Mouse (Mus musculus): ENCODE results near the gene Gm10282. TPM values are rescaled to one million over a fixed set of nuclear protein-coding genes. Genes with fewer than 3 reads are reported as not detected.

Gene Gm10282
- polyA plus RNA-seq, 1 experiment from 2014 or later = 38.4 TPM

DNA sequence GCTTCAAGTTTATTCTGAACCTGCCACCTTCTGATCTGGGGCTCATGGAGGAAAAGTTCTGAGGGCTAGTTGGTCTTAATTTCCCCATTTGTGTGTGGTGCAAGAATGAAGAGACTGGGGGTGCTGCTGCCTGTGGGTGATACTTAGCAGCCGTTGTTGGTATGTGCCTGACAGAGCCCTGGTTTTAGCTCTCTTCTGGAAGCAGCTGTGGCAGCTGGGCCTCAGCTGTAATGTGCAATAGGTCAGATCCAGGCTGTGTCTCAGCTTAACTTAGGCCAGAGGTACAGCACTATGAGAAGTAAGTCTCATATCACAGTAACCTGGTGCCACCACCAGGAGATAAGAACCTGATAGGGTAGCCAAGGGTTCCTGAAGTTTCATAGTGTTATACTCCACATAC is 42.5 kb upstream of the Gm10282 start:
- Histone ChIP-seq H3K36me3 (ENCODE audit: control insufficient read depth, insufficient read depth, low read length) (peaks cover 26% of the 10 kb centered on the region), H3K4me3 (ENCODE audit: low read length) (no peak overlapping the region)
- 92% methylated on average over 1 of the region's 1 CpGs for WGBS

GRCm38 (mm10) chr8:72343725-72344124 is 38.7 kb upstream of the Gm10282 start:
- H3K27ac ChIP-seq (ENCODE audit: low read depth, low read length) = no peak overlapping the region
- H3K4me3 ChIP-seq (ENCODE audit: low read length) = no peak overlapping the region
- no peaks in the 10 kb centered on the region for H3K9me3 ChIP-seq (ENCODE audit: control insufficient read depth, low read length)
- WGBS = 81% methylated on average over 4 of the region's 4 CpGs
- H3K9ac ChIP-seq (ENCODE audit: low read depth, low read length) = no peak overlapping the region
- H3K4me1 ChIP-seq (ENCODE audit: control insufficient read depth, insufficient read depth, low read length) = no peaks in the 10 kb centered on the region
- no peak overlapping the region for H3K4me2 ChIP-seq (replicated peaks; ENCODE audit: low read depth, low read length)
- peaks cover 60% of the 10 kb centered on the region for H3K36me3 ChIP-seq (ENCODE audit: control insufficient read depth, insufficient read depth, low read length)
- no peak for ATAC-seq (ENCODE audit: low FRiP score, low TSS enrichment)
- H3K27me3 ChIP-seq (ENCODE audit: control insufficient read depth, insufficient read depth, low read length) = no peaks in the 10 kb centered on the region

More for the DNA sequence above, 42.5 kb upstream of the Gm10282 start:
- no peak overlapping the region for H3K4me2 ChIP-seq (replicated peaks; ENCODE audit: low read depth, low read length)
- no peak overlapping the region for H3K27ac ChIP-seq (ENCODE audit: low read depth, low read length)
- H3K9ac ChIP-seq (ENCODE audit: low read depth, low read length) = no peak overlapping the region
- no peaks in the 10 kb centered on the region for H3K4me1 ChIP-seq (ENCODE audit: control insufficient read depth, insufficient read depth, low read length)
- no peaks in the 10 kb centered on the region for H3K27me3 ChIP-seq (ENCODE audit: control insufficient read depth, insufficient read depth, low read length)
- ATAC-seq (ENCODE audit: low FRiP score, low TSS enrichment) = no peak
- no peaks in the 10 kb centered on the region for H3K9me3 ChIP-seq (ENCODE audit: control insufficient read depth, low read length)

DNA sequence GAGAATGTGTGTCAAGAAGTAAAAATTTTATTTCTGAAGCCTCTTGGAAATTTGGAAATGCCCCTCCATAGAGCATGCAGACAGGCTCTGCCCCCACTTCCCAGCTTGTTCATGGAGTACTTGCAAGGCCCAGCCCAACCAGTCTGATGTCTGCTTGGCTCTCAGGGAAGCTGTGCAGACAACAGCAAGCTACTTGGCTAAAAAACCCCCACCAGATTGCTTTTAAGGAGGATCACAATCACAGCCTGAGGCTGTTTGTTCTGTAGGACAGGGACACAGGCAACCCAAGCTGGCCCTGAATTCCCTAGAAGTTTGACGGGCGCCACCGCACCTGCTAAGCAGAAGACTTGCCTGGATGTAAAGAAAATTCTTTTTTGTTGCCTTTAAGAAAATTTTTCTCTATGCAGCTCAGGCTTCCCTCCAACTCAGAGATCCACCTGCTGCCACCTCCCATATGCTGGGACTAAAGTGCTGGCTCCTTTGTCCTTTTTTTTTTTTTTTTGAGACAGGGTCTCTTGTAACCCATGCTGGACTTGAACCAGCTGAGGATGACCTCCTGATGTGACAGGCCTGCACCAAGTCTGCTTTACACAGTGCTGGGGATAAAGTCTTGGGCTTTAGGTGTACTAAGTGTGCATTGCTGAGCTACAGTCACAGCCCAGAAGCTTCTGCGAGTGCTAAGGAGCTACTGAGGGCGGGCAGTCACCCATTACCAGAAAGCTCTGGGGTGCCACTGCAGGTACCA is 37.7 kb upstream of the Gm10282 start:
- no peak overlapping the region for H3K4me2 ChIP-seq (replicated peaks; ENCODE audit: low read depth, low read length)
- H3K4me1 ChIP-seq (ENCODE audit: control insufficient read depth, insufficient read depth, low read length) = no peaks in the 10 kb centered on the region
- H3K9me3 ChIP-seq (ENCODE audit: control insufficient read depth, low read length) = no peaks in the 10 kb centered on the region
- H3K27ac ChIP-seq (ENCODE audit: low read depth, low read length) = no peak overlapping the region
- ATAC-seq (ENCODE audit: low FRiP score, low TSS enrichment) = no peak
- H3K36me3 ChIP-seq (ENCODE audit: control insufficient read depth, insufficient read depth, low read length) = peaks cover 66% of the 10 kb centered on the region
- 89% methylated on average over 5 of the region's 5 CpGs for WGBS
- no peak overlapping the region for H3K9ac ChIP-seq (ENCODE audit: low read depth, low read length)
- no peaks in the 10 kb centered on the region for H3K27me3 ChIP-seq (ENCODE audit: control insufficient read depth, insufficient read depth, low read length)
- no peak overlapping the region for H3K4me3 ChIP-seq (ENCODE audit: low read length)

DNA sequence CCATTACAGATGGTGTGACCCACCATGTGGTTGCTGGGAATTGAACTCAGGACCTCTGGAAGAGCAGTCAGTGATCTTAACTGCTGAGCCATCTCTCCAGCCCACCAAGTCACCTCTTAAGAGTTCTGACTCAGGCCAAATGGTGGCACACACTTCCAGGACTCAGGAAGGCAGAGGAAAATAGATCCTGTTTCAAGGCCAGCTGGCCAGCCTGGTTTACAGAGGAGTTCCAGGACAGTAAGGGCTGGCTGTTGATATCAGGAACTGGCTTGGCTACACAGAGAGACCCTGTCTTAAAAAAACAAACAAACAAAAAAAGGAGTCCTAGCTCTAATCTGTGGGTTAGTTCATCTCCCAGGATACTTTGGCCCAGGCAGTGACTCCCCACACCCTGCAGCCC is 32.0 kb upstream of the Gm10282 start:
- Histone ChIP-seq H3K4me1 (ENCODE audit: control insufficient read depth, insufficient read depth, low read length) (0 out of 2 replicates have a peak, but pooled peaks cover 2% of the 10 kb centered on the region), H3K27ac (ENCODE audit: low read depth, low read length) (no peak overlapping the region), H3K27me3 (ENCODE audit: control insufficient read depth, insufficient read depth, low read length) (no peaks in the 10 kb centered on the region), H3K36me3 (ENCODE audit: control insufficient read depth, insufficient read depth, low read length) (peaks cover 46% of the 10 kb centered on the region), H3K4me3 (ENCODE audit: low read length) (no peak overlapping the region), H3K4me2 (replicated peaks; ENCODE audit: low read depth, low read length) (no peak overlapping the region), H3K9me3 (ENCODE audit: control insufficient read depth, low read length) (no peaks in the 10 kb centered on the region), H3K9ac (ENCODE audit: low read depth, low read length) (no peak overlapping the region)
- ATAC-seq (ENCODE audit: low FRiP score, low TSS enrichment) = no peak

- 72% methylated on average over 2 of the region's 2 CpGs for WGBS
- H3K36me3 ChIP-seq (ENCODE audit: control insufficient read depth, insufficient read depth, low read length) = peaks cover 39% of the 10 kb centered on the region
Measured at GRCm38 (mm10) chr8:72336273-72336672, 31.2 kb upstream of the Gm10282 start.

GRCm38 (mm10) chr8:72334144-72334641 is 29.1 kb upstream of the Gm10282 start:
- H3K27me3 ChIP-seq (ENCODE audit: control insufficient read depth, insufficient read depth, low read length) = no peaks in the 10 kb centered on the region
- no peak for ATAC-seq (ENCODE audit: low FRiP score, low TSS enrichment)
- H3K4me2 ChIP-seq (replicated peaks; ENCODE audit: low read depth, low read length) = no peak overlapping the region
- H3K36me3 ChIP-seq (ENCODE audit: control insufficient read depth, insufficient read depth, low read length) = peaks cover 20% of the 10 kb centered on the region; the same call in 1 of the 2 replicates
- H3K4me3 ChIP-seq (ENCODE audit: low read length) = no peak overlapping the region
- H3K27ac ChIP-seq (ENCODE audit: low read depth, low read length) = no peak overlapping the region
- no peaks in the 10 kb centered on the region for H3K9me3 ChIP-seq (ENCODE audit: control insufficient read depth, low read length)
- H3K9ac ChIP-seq (ENCODE audit: low read depth, low read length) = no peak overlapping the region
- 0 out of 2 replicates have a peak, but pooled peaks cover 2% of the 10 kb centered on the region for H3K4me1 ChIP-seq (ENCODE audit: control insufficient read depth, insufficient read depth, low read length)
- WGBS = 77% methylated on average over 4 of the region's 4 CpGs

More at GRCm38 (mm10) chr8:72336273-72336672, 31.2 kb upstream of the Gm10282 start:
- ATAC-seq (ENCODE audit: low FRiP score, low TSS enrichment) = no peak
- H3K27me3 ChIP-seq (ENCODE audit: control insufficient read depth, insufficient read depth, low read length) = no peaks in the 10 kb centered on the region
- no peak overlapping the region for H3K27ac ChIP-seq (ENCODE audit: low read depth, low read length)
- no peaks in the 10 kb centered on the region for H3K9me3 ChIP-seq (ENCODE audit: control insufficient read depth, low read length)
- H3K4me1 ChIP-seq (ENCODE audit: control insufficient read depth, insufficient read depth, low read length) = 0 out of 2 replicates have a peak, but pooled peaks cover 2% of the 10 kb centered on the region
- no peak overlapping the region for H3K4me3 ChIP-seq (ENCODE audit: low read length)
- H3K9ac ChIP-seq (ENCODE audit: low read depth, low read length) = no peak overlapping the region
- H3K4me2 ChIP-seq (replicated peaks; ENCODE audit: low read depth, low read length) = no peak overlapping the region

DNA sequence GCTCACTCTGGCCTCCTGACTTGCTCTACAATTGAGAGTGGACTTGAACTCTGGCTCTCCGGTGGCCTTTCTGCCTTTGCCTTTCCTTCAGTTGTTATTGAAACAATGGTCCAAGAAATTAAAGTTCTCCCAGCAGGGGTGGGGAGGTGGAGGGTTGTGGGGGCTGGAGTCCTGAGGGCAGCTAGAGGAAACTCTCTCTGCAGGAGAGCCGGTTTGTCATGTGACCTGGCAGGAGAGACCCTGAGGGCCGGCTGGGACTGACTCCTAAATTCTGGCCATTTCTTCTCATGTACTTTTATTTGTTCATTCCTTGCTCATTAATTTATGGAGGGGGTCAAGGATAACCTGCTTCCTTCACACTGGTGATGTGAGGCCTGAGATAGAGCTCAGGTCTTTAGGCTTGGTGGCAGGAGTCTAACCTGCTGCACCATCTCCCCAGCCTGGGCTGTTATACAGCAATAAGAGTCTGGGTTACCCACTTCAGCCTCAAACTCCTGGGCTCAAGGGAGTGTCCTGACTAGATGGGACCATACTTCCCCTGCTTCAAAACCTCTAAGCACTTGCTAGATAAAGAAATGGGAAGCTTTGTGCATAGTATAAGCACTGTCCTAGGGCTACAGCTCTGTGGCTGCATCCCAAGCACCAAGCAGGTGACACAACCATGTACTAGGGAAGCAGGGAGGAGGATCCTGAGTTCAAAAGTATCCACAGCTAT is 28.5 kb upstream of the Gm10282 start:
- ATAC-seq (ENCODE audit: low FRiP score, low TSS enrichment) = no peak
- H3K4me3 ChIP-seq (ENCODE audit: low read length) = no peak overlapping the region
- peaks cover 14% of the 10 kb centered on the region; the same call in 1 of the 2 replicates for H3K36me3 ChIP-seq (ENCODE audit: control insufficient read depth, insufficient read depth, low read length)
- no peak overlapping the region for H3K4me2 ChIP-seq (replicated peaks; ENCODE audit: low read depth, low read length)
- no peak overlapping the region for H3K9ac ChIP-seq (ENCODE audit: low read depth, low read length)
- H3K27me3 ChIP-seq (ENCODE audit: control insufficient read depth, insufficient read depth, low read length) = no peaks in the 10 kb centered on the region
- no peak overlapping the region for H3K27ac ChIP-seq (ENCODE audit: low read depth, low read length)
- no peaks in the 10 kb centered on the region for H3K9me3 ChIP-seq (ENCODE audit: control insufficient read depth, low read length)
- WGBS = 49% methylated on average over 3 of the region's 3 CpGs
- 0 out of 2 replicates have a peak, but pooled peaks cover 2% of the 10 kb centered on the region for H3K4me1 ChIP-seq (ENCODE audit: control insufficient read depth, insufficient read depth, low read length)

DNA sequence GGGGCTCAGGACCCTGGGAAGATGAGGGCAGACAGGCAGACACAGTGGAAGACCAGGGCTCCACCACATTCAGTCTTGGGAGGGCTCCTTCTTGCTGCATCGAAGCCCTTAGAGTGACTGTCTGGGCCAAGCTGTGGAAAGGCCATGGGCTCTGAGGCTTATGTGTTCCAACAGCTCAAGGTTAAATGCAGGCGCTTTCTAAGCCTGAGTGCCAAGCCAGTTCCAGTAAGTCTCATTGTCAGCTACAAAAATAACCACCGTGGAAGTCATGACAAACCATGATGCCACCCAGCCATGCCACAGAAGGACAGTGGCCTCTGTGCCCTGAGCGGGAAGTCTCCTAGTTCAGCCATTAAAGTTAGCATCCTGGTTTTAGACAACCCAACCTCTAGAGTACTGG is 26.6 kb upstream of the Gm10282 start:
- Histone ChIP-seq H3K4me1 (ENCODE audit: control insufficient read depth, insufficient read depth, low read length) (0 out of 2 replicates have a peak, but pooled peaks cover 2% of the 10 kb centered on the region), H3K9me3 (ENCODE audit: control insufficient read depth, low read length) (no peaks in the 10 kb centered on the region), H3K9ac (ENCODE audit: low read depth, low read length) (no peak overlapping the region), H3K36me3 (ENCODE audit: control insufficient read depth, insufficient read depth, low read length) (no peaks in the 10 kb centered on the region), H3K4me2 (replicated peaks; ENCODE audit: low read depth, low read length) (no peak overlapping the region), H3K27me3 (ENCODE audit: control insufficient read depth, insufficient read depth, low read length) (no peaks in the 10 kb centered on the region), H3K4me3 (ENCODE audit: low read length) (no peak overlapping the region), H3K27ac (ENCODE audit: low read depth, low read length) (no peak overlapping the region)
- ATAC-seq (ENCODE audit: low FRiP score, low TSS enrichment) = no peak
- WGBS = 91% methylated on average over 4 of the region's 4 CpGs

Data from kidney, embryonic 14.5 days (tissue).